In the genomic region with DNA sequence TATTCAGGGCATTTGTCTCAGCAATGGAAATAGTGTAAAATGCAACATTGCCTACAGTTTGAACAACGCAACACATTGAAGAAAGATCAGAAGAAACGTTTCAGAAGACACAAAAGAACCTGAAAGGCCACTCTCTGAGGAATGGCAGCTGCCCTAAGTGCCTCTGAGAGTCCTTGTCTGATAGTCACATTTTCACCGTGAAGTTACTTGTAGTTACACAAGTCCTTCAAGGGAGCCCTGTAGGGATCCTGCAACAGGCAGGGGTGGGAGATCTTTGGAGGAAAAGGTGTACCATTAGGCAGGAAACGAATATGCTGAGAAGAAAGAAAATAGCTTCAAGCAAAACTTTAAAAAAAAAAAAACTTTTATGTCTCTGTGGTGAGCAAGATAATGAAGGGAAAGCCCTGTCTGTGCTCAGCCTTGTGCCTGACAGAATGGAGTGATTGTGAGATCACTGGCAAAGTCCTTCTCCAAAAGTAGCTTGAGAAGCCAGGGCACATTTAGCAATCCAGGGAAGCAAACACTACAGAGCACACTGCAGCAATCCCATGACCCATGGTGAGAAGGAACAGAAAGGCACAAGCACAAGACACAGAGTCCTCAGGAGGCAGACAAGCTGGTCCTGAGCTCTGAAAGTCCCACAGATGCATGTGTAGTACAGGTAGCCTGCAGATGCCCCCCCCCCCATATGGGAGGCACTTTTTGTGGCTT, we compare ENCODE assay signal across 27 mouse cellular contexts.
DNase-seq lines count a peak whose midpoint lies in the region; ATAC-seq and TF ChIP-seq lines count a peak whose summit lies in the region.
"Had no signal": no experiment of that assay in that cellular context is flagged by ENCODE, and none has a peak within 500 bp of the region (broad histone marks: within the 10 kb centered on the region; RNA-seq: fewer than 3 reads in every experiment).

No protein-coding gene starts in this region.

- TF ChIP-seq EP300 in lung, postnatal 0 days (IDR thresholded peaks at IDR 0.05): peak; percentile 69; the same call in 1 of the 2 replicates

- peak; percentile 87 for ATAC-seq in lung, postnatal 0 days
- no peak for ATAC-seq in forebrain, embryonic 11.5 days (replicated peaks; ENCODE audit: low FRiP score)
- ATAC-seq: forebrain, postnatal 0 days; midbrain, embryonic 16.5 days had no signal

- H3K36me3 ChIP-seq in lung, postnatal 0 days (ENCODE audit: insufficient read depth, low read length): no peaks in the 10 kb centered on the region
- H3K36me3 ChIP-seq in forebrain, embryonic 11.5 days (ENCODE audit: control insufficient read depth, insufficient read depth, low read length): no peaks in the 10 kb centered on the region
- H3K36me3 ChIP-seq: embryonic facial prominence, embryonic 12.5 days; forebrain, embryonic 10.5 days; G1E; heart, embryonic 13.5 days; limb, embryonic 10.5 days; limb, embryonic 15.5 days; midbrain, embryonic 10.5 days; neural tube, embryonic 12.5 days had no signal

- no peak overlapping the region for H3K4me3 ChIP-seq in lung, postnatal 0 days (ENCODE audit: low read depth, low read length)
- H3K4me3 ChIP-seq in forebrain, embryonic 11.5 days (ENCODE audit: low read depth, low read length): no peak overlapping the region
- H3K4me3 ChIP-seq: embryonic facial prominence, embryonic 12.5 days; forebrain, embryonic 10.5 days; heart, adult 2 months; heart, embryonic 13.5 days; limb, embryonic 10.5 days; limb, embryonic 15.5 days; midbrain, embryonic 10.5 days; neural tube, embryonic 12.5 days had no signal

- WGBS in lung, postnatal 0 days: 46% methylated on average over 4 of the region's 4 CpGs
- 68% methylated on average over 4 of the region's 4 CpGs for WGBS in forebrain, embryonic 11.5 days

- no peak overlapping the region for H3K9ac ChIP-seq in lung, postnatal 0 days (replicated peaks; ENCODE audit: low read depth)
- no peak overlapping the region for H3K9ac ChIP-seq in forebrain, embryonic 11.5 days (ENCODE audit: low read length)
- H3K9ac ChIP-seq: embryonic facial prominence, embryonic 12.5 days; forebrain, postnatal 0 days; heart, embryonic 13.5 days; hindbrain, embryonic 14.5 days; limb, embryonic 15.5 days; liver, embryonic 14.5 days; neural tube, embryonic 12.5 days had no signal

- peak overlapping the region; percentile 23 for H3K27ac ChIP-seq in lung, postnatal 0 days (ENCODE audit: low read length)
- H3K27ac ChIP-seq in forebrain, embryonic 11.5 days (ENCODE audit: low read depth, low read length): no peak overlapping the region
- H3K27ac ChIP-seq: embryonic facial prominence, embryonic 12.5 days; forebrain, embryonic 10.5 days; heart, adult 2 months; heart, embryonic 13.5 days; hindbrain, embryonic 14.5 days; kidney, postnatal 0 days; limb, embryonic 10.5 days; limb, embryonic 15.5 days; liver, embryonic 14.5 days; midbrain, embryonic 10.5 days; neural tube, embryonic 12.5 days had no signal

- no peak overlapping the region for H3K4me2 ChIP-seq in lung, postnatal 0 days (replicated peaks; ENCODE audit: low read depth, low read length)
- H3K4me2 ChIP-seq in forebrain, embryonic 11.5 days (ENCODE audit: low read depth, low read length, severe bottlenecking): no peak overlapping the region
- H3K4me2 ChIP-seq: embryonic facial prominence, embryonic 12.5 days; heart, embryonic 13.5 days; hindbrain, embryonic 14.5 days; limb, embryonic 15.5 days; neural tube, embryonic 12.5 days had no signal

- peak; percentile 12 for DNase-seq in thymus, postnatal 0 days (ENCODE audit: low spot score)
- no peak for DNase-seq in thymus, postnatal 14 days
- DNase-seq in adipocyte (ENCODE audit: low spot score): peak; percentile 11
- peak; percentile 84 for DNase-seq in lung, postnatal 0 days (ENCODE audit: low spot score)
- DNase-seq in layer of hippocampus, postnatal 25 days (ENCODE audit: extremely low spot score in 1 of 2, low spot score in 1 of 2): no peak
- no peak for DNase-seq in kidney, postnatal 10 days
- DNase-seq in forebrain, embryonic 11.5 days (ENCODE audit: low spot score): no peak
- DNase-seq: adrenal gland, postnatal 25 days; cerebellum, adult 11-12 months; cerebellum, adult 9-11 months; embryo, embryonic 11 days; forebrain, postnatal 0 days; heart, adult 2 months; heart, postnatal 10 days; kidney, adult 2 months had no signal

- H3K27me3 ChIP-seq in lung, postnatal 0 days (replicated peaks; ENCODE audit: insufficient read depth, low read length): no peaks in the 10 kb centered on the region
- no peaks in the 10 kb centered on the region for H3K27me3 ChIP-seq in forebrain, embryonic 11.5 days (ENCODE audit: control insufficient read depth, insufficient read depth, low read length)
- H3K27me3 ChIP-seq: embryonic facial prominence, embryonic 12.5 days; heart, embryonic 13.5 days; limb, embryonic 15.5 days; neural tube, embryonic 12.5 days had no signal

- TF ChIP-seq CTCF in lung, postnatal 0 days (IDR thresholded peaks at IDR 0.05): no peak

- no peaks in the 10 kb centered on the region for H3K9me3 ChIP-seq in lung, postnatal 0 days (ENCODE audit: low read length)
- no peaks in the 10 kb centered on the region for H3K9me3 ChIP-seq in forebrain, embryonic 11.5 days (ENCODE audit: control insufficient read depth, low read length)
- H3K9me3 ChIP-seq: embryonic facial prominence, embryonic 12.5 days; forebrain, embryonic 10.5 days; G1E; heart, embryonic 13.5 days; limb, embryonic 10.5 days; limb, embryonic 15.5 days; midbrain, embryonic 10.5 days; neural tube, embryonic 12.5 days had no signal

- H3K4me1 ChIP-seq in lung, postnatal 0 days (ENCODE audit: insufficient read depth, low read depth, low read length): peaks cover 7% of the 10 kb centered on the region; the same call in 1 of the 2 replicates
- H3K4me1 ChIP-seq in forebrain, embryonic 11.5 days (replicated peaks; ENCODE audit: control insufficient read depth, insufficient read depth, low read length): no peaks in the 10 kb centered on the region
- H3K4me1 ChIP-seq: neural tube, embryonic 12.5 days had no signal

Comparison
In these comparisons a context has a peak if more than half of its experiments do, and no peak if none do; other contexts are left out.
1. DNase-seq: peak in thymus, postnatal 0 days (single experiment), adipocyte (single experiment) and lung, postnatal 0 days (single experiment); none in thymus, postnatal 14 days (single experiment), layer of hippocampus, postnatal 25 days (0 of 2), kidney, postnatal 10 days (single experiment) and forebrain, embryonic 11.5 days (single experiment).